Comparison of ENCODE assay signal across 25 mouse cellular contexts in genomic region chr11:102749712-102750111, GRCm38 (mm10). TPM values are rescaled to one million over a fixed set of nuclear protein-coding genes. Genes with fewer than 3 reads are reported as not detected.
A peak's percentile ranks its signal among the peaks of the same experiment; 100 is the strongest.
DNase-seq lines count a peak whose midpoint lies in the region; ATAC-seq lines count a peak whose summit lies in the region.
"Had no signal": no experiment of that assay in that cellular context is flagged by ENCODE, and none has a peak within 500 bp of the region (broad histone marks: within the 10 kb centered on the region; RNA-seq: fewer than 3 reads in every experiment).

No protein-coding gene starts in this region.

- WGBS in kidney, embryonic 15.5 days = 80% methylated on average over 2 of the region's 2 CpGs

- H3K4me3 ChIP-seq in kidney, embryonic 15.5 days (replicated peaks) = no peak overlapping the region
- H3K4me3 ChIP-seq: layer of hippocampus, adult 2 months; limb, embryonic 15.5 days; neural tube, embryonic 12.5 days; stomach, embryonic 15.5 days had no signal

- H3K36me3 ChIP-seq in kidney, embryonic 15.5 days = no peaks in the 10 kb centered on the region
- H3K36me3 ChIP-seq: limb, embryonic 15.5 days; neural tube, embryonic 12.5 days; stomach, embryonic 15.5 days had no signal

- H3K9ac ChIP-seq in kidney, embryonic 15.5 days = no peak overlapping the region
- H3K9ac ChIP-seq: limb, embryonic 15.5 days; neural tube, embryonic 12.5 days; stomach, embryonic 15.5 days had no signal

- no peaks in the 10 kb centered on the region for H3K9me3 ChIP-seq in kidney, embryonic 15.5 days (replicated peaks)
- H3K9me3 ChIP-seq: limb, embryonic 15.5 days; neural tube, embryonic 12.5 days; stomach, embryonic 15.5 days had no signal

- peak; percentile 23 for DNase-seq in cerebellum, adult 11-12 months
- DNase-seq in cerebellum, adult 8-10 months = no peak
- DNase-seq in kidney, adult 9 months = peak; percentile 40
- DNase-seq in retina, postnatal 1 day = peak; percentile 63
- DNase-seq in retina, embryonic 14.5 days (ENCODE audit: low spot score) = no peak
- DNase-seq in ovary, postnatal 36 days (ENCODE audit: low spot score) = no peak
- DNase-seq in gastrocnemius, adult 8-10 months (ENCODE audit: low spot score in 2 of 2) = no peak
- DNase-seq: cerebellum, postnatal 10 days; kidney, postnatal 10 days; layer of hippocampus, postnatal 36 days; lung, adult 2 months; lung, postnatal 4 days; right cerebral cortex, postnatal 25 days; thymus, adult 2 months had no signal

- ATAC-seq in kidney, embryonic 15.5 days (replicated peaks; ENCODE audit: low FRiP score) = no peak
- ATAC-seq: forebrain, embryonic 16.5 days; hindbrain, embryonic 16.5 days; intestine, postnatal 0 days had no signal

- 0 out of 2 replicates have a peak, but pooled peaks cover 8% of the 10 kb centered on the region for H3K27me3 ChIP-seq in kidney, embryonic 15.5 days
- H3K27me3 ChIP-seq: limb, embryonic 15.5 days; neural tube, embryonic 12.5 days; stomach, embryonic 15.5 days had no signal

- H3K4me2 ChIP-seq in kidney, embryonic 15.5 days = no peak overlapping the region
- H3K4me2 ChIP-seq: heart, embryonic 11.5 days; limb, embryonic 15.5 days; midbrain, embryonic 11.5 days; neural tube, embryonic 12.5 days; stomach, embryonic 15.5 days had no signal

- H3K27ac ChIP-seq in kidney, embryonic 15.5 days = no peak overlapping the region
- H3K27ac ChIP-seq: layer of hippocampus, adult 2 months; limb, embryonic 15.5 days; neural tube, embryonic 12.5 days; stomach, embryonic 15.5 days had no signal

- H3K4me1 ChIP-seq in kidney, embryonic 15.5 days = peaks cover 14% of the 10 kb centered on the region

RNA-seq across cellular contexts. Expression of gene Adam11, which starts 11.5 kb away (rescaled TPM):
- polyA plus RNA-seq in kidney, embryonic 15.5 days (2015; fragmentation: Nextera tagmentation; extraction: Ambion mirVana) = 7.9 and 11.3 TPM in 2 replicates
- under 1 TPM; 0.19 to 0.34 (median 0.23) TPM for total RNA-seq in gastrocnemius, adult 8-10 months (2022)
- total RNA-seq: CH12.LX had no signal

RNA-seq across cellular contexts. Expression of gene Ccdc43, which starts 52.1 kb away (rescaled TPM):
- polyA plus RNA-seq in kidney, embryonic 15.5 days (2015; fragmentation: Nextera tagmentation; extraction: Ambion mirVana) = 48.7 and 56.0 TPM in 2 replicates
- 10 to 100 TPM; 73.6 to 84.9 (median 79.9) TPM for total RNA-seq in gastrocnemius, adult 8-10 months (2022)

Comparison
In these comparisons a context has a peak if more than half of its experiments do, and no peak if none do; other contexts are left out.
1. DNase-seq: peak in cerebellum, adult 11-12 months (single experiment), kidney, adult 9 months (single experiment) and retina, postnatal 1 day (single experiment); none in cerebellum, adult 8-10 months (single experiment), retina, embryonic 14.5 days (single experiment), ovary, postnatal 36 days (single experiment) and gastrocnemius, adult 8-10 months (0 of 2).